8 mouse cellular contexts compared by ENCODE assay signal in genomic region chr4:21847481-21848286, GRCm38 (mm10). TPM values are rescaled to one million over a fixed set of nuclear protein-coding genes. Genes with fewer than 3 reads are reported as not detected.
DNase-seq lines count a peak whose midpoint lies in the region; ATAC-seq lines count a peak whose summit lies in the region.

TSS of gene Pnisr (plus strand) at chr4:21847583.

- H3K4me3 ChIP-seq in brown adipose tissue, adult 24 weeks (ENCODE audit: insufficient read depth, low read depth, low read length): peak within 1 kb of the TSS; percentile 88
- H3K4me3 ChIP-seq in heart, embryonic 13.5 days: peak within 1 kb of the TSS; percentile 69
- H3K4me3 ChIP-seq in liver, embryonic 12.5 days: peak within 1 kb of the TSS; percentile 96
- H3K4me3 ChIP-seq in stomach, embryonic 15.5 days (replicated peaks): peak within 1 kb of the TSS; percentile 95

- no peaks in the 10 kb centered on the region for H3K9me3 ChIP-seq in heart, embryonic 13.5 days
- H3K9me3 ChIP-seq in liver, embryonic 12.5 days (replicated peaks): no peaks in the 10 kb centered on the region
- no peaks in the 10 kb centered on the region for H3K9me3 ChIP-seq in stomach, embryonic 15.5 days

- peak; percentile 95 for ATAC-seq in heart, embryonic 13.5 days (ENCODE audit: extremely low read depth, insufficient number of reproducible peaks, low FRiP score, low TSS enrichment)
- peak; percentile 96 for ATAC-seq in liver, embryonic 12.5 days
- ATAC-seq in stomach, embryonic 15.5 days (ENCODE audit: insufficient read depth, low FRiP score, low read depth): peak; percentile 97

- no peaks in the 10 kb centered on the region for H3K27me3 ChIP-seq in heart, embryonic 13.5 days (replicated peaks)
- H3K27me3 ChIP-seq in liver, embryonic 12.5 days (replicated peaks): no peaks in the 10 kb centered on the region
- H3K27me3 ChIP-seq in stomach, embryonic 15.5 days (replicated peaks): no peaks in the 10 kb centered on the region

- peak; percentile 97 for DNase-seq in CD4-positive, CD25-positive, alpha-beta regulatory T cell, adult 2 months (ENCODE audit: low read depth, low spot score)
- peak; percentile 83 for DNase-seq in fat pad, adult 2 months (ENCODE audit: extremely low read depth, low read depth, low spot score)
- DNase-seq in kidney, postnatal 10 days: peak; percentile 98
- peak; percentile 93 for DNase-seq in natural killer cell, adult 2 months (ENCODE audit: low spot score in 2 of 2)

- H3K27ac ChIP-seq in brown adipose tissue, adult 24 weeks (replicated peaks; ENCODE audit: low read depth, low read length): peak within 1 kb of the TSS; percentile 89
- peak within 1 kb of the TSS; percentile 96 for H3K27ac ChIP-seq in heart, embryonic 13.5 days (replicated peaks)
- peak within 1 kb of the TSS; percentile 94 for H3K27ac ChIP-seq in liver, embryonic 12.5 days
- peak within 1 kb of the TSS; percentile 98 for H3K27ac ChIP-seq in stomach, embryonic 15.5 days

- peak within 1 kb of the TSS; percentile 87 for H3K9ac ChIP-seq in heart, embryonic 13.5 days
- H3K9ac ChIP-seq in liver, embryonic 12.5 days: peak within 1 kb of the TSS; percentile 92
- peak within 1 kb of the TSS; percentile 94 for H3K9ac ChIP-seq in stomach, embryonic 15.5 days

- peak within 1 kb of the TSS; percentile 71 for H3K4me2 ChIP-seq in heart, embryonic 13.5 days
- peak within 1 kb of the TSS; percentile 73 for H3K4me2 ChIP-seq in liver, embryonic 12.5 days
- peak within 1 kb of the TSS; percentile 56 for H3K4me2 ChIP-seq in stomach, embryonic 15.5 days

- 0 out of 2 replicates have a peak, but pooled peaks cover 4% of the 10 kb centered on the region for H3K4me1 ChIP-seq in brown adipose tissue, adult 24 weeks (ENCODE audit: control insufficient read depth, insufficient read depth, insufficient read length, low read length)
- H3K4me1 ChIP-seq in heart, embryonic 13.5 days: peaks cover 26% of the 10 kb centered on the region
- peaks cover 29% of the 10 kb centered on the region for H3K4me1 ChIP-seq in liver, embryonic 12.5 days
- H3K4me1 ChIP-seq in stomach, embryonic 15.5 days: peaks cover 7% of the 10 kb centered on the region; the same call in 1 of the 2 replicates

- peaks cover 4% of the 10 kb centered on the region; the same call in 1 of the 2 replicates for H3K36me3 ChIP-seq in heart, embryonic 13.5 days
- no peaks in the 10 kb centered on the region for H3K36me3 ChIP-seq in liver, embryonic 12.5 days
- H3K36me3 ChIP-seq in stomach, embryonic 15.5 days: no peaks in the 10 kb centered on the region

- WGBS in heart, embryonic 13.5 days: under 1% methylated on average over 50 of the region's 50 CpGs
- under 1% methylated on average over 50 of the region's 50 CpGs for WGBS in liver, embryonic 12.5 days (ENCODE audit: insufficient replicate concordance)
- WGBS in stomach, embryonic 15.5 days: under 1% methylated on average over 50 of the region's 50 CpGs

RNA-seq across cellular contexts. Expression of gene Pnisr, which starts in this region (rescaled TPM):
- polyA plus RNA-seq in brown adipose tissue, adult 24 weeks (2012; ENCODE audit: insufficient read depth, insufficient read length, missing spikeins): 41.0 and 57.9 TPM in 2 replicates
- polyA plus RNA-seq in heart, embryonic 13.5 days (2015; fragmentation: Nextera tagmentation; extraction: Ambion mirVana): 69.3 and 71.7 TPM in 2 replicates
- polyA plus RNA-seq in liver, embryonic 12.5 days (2016; fragmentation: Nextera tagmentation; extraction: Ambion mirVana): 59.2 and 59.4 TPM in 2 replicates
- polyA plus RNA-seq in stomach, embryonic 15.5 days (2015; fragmentation: Nextera tagmentation; extraction: Ambion mirVana): 126 and 127 TPM in 2 replicates

Comparison
In these comparisons a context has a peak if more than half of its experiments do, and no peak if none do; other contexts are left out.
1. Peak in every context shown above with its lines: DNase-seq, ATAC-seq, H3K4me3 ChIP-seq and H3K27ac ChIP-seq.